Mouse (Mus musculus) thymus, adult 2 months (tissue): ENCODE data around the gene Ptcra. TPM values are rescaled to one million over a fixed set of nuclear protein-coding genes. Genes with fewer than 3 reads are reported as not detected.

Experiments used
- DNase-seq: peaks from one replicate; pipeline ENCODE4 v3.0.0; 2021
- H3K27ac ChIP-seq: fragments of 200-500 bp; 2 replicates; pipeline ENCODE4 v1.5.1; 2012; ENCODE audit warnings: low read length, control low read depth; ENCODE audit not compliant: control insufficient read depth, insufficient read depth
- H3K27me3 ChIP-seq: fragments of 200-500 bp; 2 replicates; pipeline ENCODE4 v1.6.1; 2012; ENCODE audit warnings: mild to moderate bottlenecking, low read length, moderate library complexity, mixed read lengths; ENCODE audit not compliant: control insufficient read depth, insufficient read depth
- H3K36me3 ChIP-seq: fragments of 200-500 bp; 2 replicates; pipeline ENCODE4 v1.6.1; 2012; ENCODE audit warnings: mild to moderate bottlenecking, low read length, moderate library complexity; ENCODE audit not compliant: control insufficient read depth, insufficient read depth
- H3K4me1 ChIP-seq: fragments of 200-500 bp; replicated peaks from 2 replicates; pipeline ENCODE4 v1.6.1; 2012; ENCODE audit warnings: low read length; ENCODE audit not compliant: control insufficient read depth, insufficient read depth
- H3K4me3 ChIP-seq: fragments of 200-500 bp; 2 replicates; pipeline ENCODE4 v1.5.1; 2012; ENCODE audit warnings: mild to moderate bottlenecking, low read length, control low read depth, moderate library complexity; ENCODE audit not compliant: control insufficient read depth, insufficient read depth
- CTCF ChIP-seq: fragments of 200-500 bp; IDR thresholded peaks from 2 replicates; pipeline ENCODE4 v1.5.1; 2012; ENCODE audit warnings: mild to moderate bottlenecking, control low read depth, low read length, moderate library complexity, borderline replicate concordance; ENCODE audit not compliant: control insufficient read depth, poor library complexity, insufficient read depth; ENCODE audit errors: extremely low read depth
- POLR2A ChIP-seq: fragments of 200-500 bp; IDR thresholded peaks from 2 replicates; pipeline ENCODE4 v1.6.1; 2012; ENCODE audit warnings: mild to moderate bottlenecking, low read length, control low read depth, moderate library complexity; ENCODE audit not compliant: control insufficient read depth, poor library complexity, insufficient read depth; ENCODE audit errors: extremely low read depth
- WGBS: fragments of 180-500 bp; shearing (Covaris S2); methylation state at CpG from one replicate; pipeline ENCODE4 v1.1.7; 2018; 5-methylcytosine and 5-hydroxymethylcytosine counted together
- polyA plus RNA-seq: library from polyadenylated mRNA; depleted of rRNA; stranded (reverse); fragments of >200 nt; gene quantifications from 2 replicates; pipeline ENCODE4 v1.2.3, GENCODE M21; 2012; rRNA removed

Gene Ptcra
- polyA plus RNA-seq, 1 experiment, result 126 TPM

DNA sequence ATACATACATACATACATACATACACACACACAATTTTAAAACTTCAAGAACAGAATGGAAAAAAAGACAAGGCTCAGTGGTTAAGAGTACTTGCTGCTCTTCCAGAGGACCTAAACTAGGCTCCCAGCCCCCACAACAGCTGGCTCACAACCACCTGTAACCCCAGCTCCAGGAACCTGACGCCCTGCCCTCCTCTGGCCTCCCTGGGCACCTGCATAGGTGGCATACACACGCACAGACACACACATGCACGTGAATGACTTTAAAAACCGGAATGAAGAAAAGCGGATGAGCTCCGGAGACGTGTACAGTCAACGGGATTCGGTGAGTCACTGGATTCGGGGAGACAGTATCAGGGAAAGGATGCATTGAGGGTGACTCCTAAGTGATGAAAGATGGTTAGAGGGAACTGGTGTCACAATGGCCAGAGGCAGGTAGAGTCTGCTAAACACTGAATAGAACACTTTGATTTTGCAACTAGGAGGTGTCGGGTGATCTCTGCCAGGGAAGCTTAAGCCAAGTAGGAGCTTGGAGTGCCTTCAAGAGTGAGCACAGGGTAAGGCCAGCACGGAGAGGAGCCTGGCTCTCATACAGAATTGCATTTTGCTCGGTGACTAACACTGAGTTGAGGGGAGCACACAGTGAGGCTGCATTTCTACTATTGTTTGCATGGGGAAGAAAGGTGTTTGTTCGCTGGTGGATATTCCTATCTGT lies 57.0 kb downstream of the Ptcra start:
- no peaks in the 10 kb centered on the region for H3K36me3 ChIP-seq
- no peak for TF ChIP-seq POLR2A
- TF ChIP-seq CTCF, result no peak
- DNase-seq, result no peak
- peaks cover 33% of the 10 kb centered on the region for H3K4me1 ChIP-seq
- H3K4me3 ChIP-seq, result no peak overlapping the region
- H3K27me3 ChIP-seq, result no peaks in the 10 kb centered on the region
- no peak overlapping the region for H3K27ac ChIP-seq
- 95% methylated on average over 14 of the region's 14 CpGs for WGBS

Other genes with a start within 250 kb of the Ptcra start
- 21.8 and 22.0 TPM in 2 replicates for gene Cul9, start 217.3 kb downstream of the Ptcra start, polyA plus RNA-seq
- gene Srf, start 207.5 kb downstream of the Ptcra start, polyA plus RNA-seq, result 297 and 310 TPM in 2 replicates
- gene Ptk7, start 134.2 kb downstream of the Ptcra start, polyA plus RNA-seq, result 11.9 and 15.8 TPM in 2 replicates
- 22.6 and 24.0 TPM in 2 replicates for gene Klc4, start 117.7 kb downstream of the Ptcra start, polyA plus RNA-seq
- gene Mrpl2, start 117.5 kb downstream of the Ptcra start, polyA plus RNA-seq, result 68.3 and 91.0 TPM in 2 replicates
- gene Cul7, start 113.4 kb downstream of the Ptcra start, polyA plus RNA-seq, result 47.9 and 50.1 TPM in 2 replicates
- gene Rrp36, start 89.4 kb downstream of the Ptcra start, polyA plus RNA-seq, result 43.8 and 47.8 TPM in 2 replicates
- 47.8 and 55.7 TPM in 2 replicates for gene Mea1, start 84.9 kb downstream of the Ptcra start, polyA plus RNA-seq
- 116 and 124 TPM in 2 replicates for gene Klhdc3, start 82.8 kb downstream of the Ptcra start, polyA plus RNA-seq
- gene Ppp2r5d, start 58.6 kb downstream of the Ptcra start, polyA plus RNA-seq, result 113 and 117 TPM in 2 replicates
- 105 and 113 TPM in 2 replicates for gene Pex6, start 52.2 kb downstream of the Ptcra start, polyA plus RNA-seq
- 4.4 and 10.6 TPM in 2 replicates for gene Gnmt, start 34.5 kb downstream of the Ptcra start, polyA plus RNA-seq
- gene Cnpy3, start 11.5 kb downstream of the Ptcra start, polyA plus RNA-seq, result 61.5 and 67.1 TPM in 2 replicates
- gene 2310039H08Rik, start 8.9 kb upstream of the Ptcra start, polyA plus RNA-seq, result 106 TPM in 2 replicates
- 30.7 and 33.8 TPM in 2 replicates for gene Rpl7l1, start 19.0 kb upstream of the Ptcra start, polyA plus RNA-seq
- 19.3 and 28.1 TPM in 2 replicates for gene Bicral, start 94.8 kb upstream of the Ptcra start, polyA plus RNA-seq
- 23.7 and 28.5 TPM in 2 replicates for gene Tbcc, start 127.0 kb upstream of the Ptcra start, polyA plus RNA-seq
- gene Prph2, start 146.7 kb upstream of the Ptcra start, polyA plus RNA-seq, result 0.09 and 0.15 TPM in 2 replicates
- gene Ubr2, start 246.8 kb upstream of the Ptcra start, polyA plus RNA-seq, result 61.9 and 70.8 TPM in 2 replicates